Mouse (Mus musculus) liver, postnatal 0 days (tissue): Measurements from ENCODE around the gene Slc39a13.

ENCODE experiments used
- CTCF ChIP-seq: sonication (generic); IDR thresholded peaks from 2 replicates; pipeline ENCODE4 v1.5.1; 2016; ENCODE audit warnings: antibody characterized with exemption, low read depth
- EP300 ChIP-seq: IDR thresholded peaks from 2 replicates; pipeline ENCODE4 v1.6.1; 2016; ENCODE audit warnings: antibody characterized with exemption, low read depth, mild to moderate bottlenecking

DNA sequence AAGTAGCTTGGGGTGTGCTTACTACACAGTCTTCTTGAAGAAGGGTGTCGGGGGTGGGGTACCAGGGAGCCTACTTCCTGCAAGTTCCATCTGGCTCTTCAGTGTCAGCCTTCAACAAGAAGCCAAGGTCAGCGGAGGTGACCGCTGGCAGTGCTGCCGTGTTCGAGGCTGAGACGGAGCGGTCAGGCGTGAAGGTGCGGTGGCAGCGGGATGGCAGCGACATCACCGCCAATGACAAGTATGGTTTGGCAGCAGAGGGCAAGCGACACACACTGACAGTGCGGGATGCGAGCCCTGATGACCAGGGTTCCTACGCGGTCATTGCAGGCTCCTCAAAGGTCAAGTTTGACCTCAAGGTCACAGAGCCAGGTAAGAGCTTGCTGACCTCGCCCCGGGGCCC lies 48.8 kb upstream of the Slc39a13 start:
- no peak for TF ChIP-seq CTCF
- no peak for TF ChIP-seq EP300
